13 mouse cellular contexts compared by ENCODE assay signal in the genomic region with DNA sequence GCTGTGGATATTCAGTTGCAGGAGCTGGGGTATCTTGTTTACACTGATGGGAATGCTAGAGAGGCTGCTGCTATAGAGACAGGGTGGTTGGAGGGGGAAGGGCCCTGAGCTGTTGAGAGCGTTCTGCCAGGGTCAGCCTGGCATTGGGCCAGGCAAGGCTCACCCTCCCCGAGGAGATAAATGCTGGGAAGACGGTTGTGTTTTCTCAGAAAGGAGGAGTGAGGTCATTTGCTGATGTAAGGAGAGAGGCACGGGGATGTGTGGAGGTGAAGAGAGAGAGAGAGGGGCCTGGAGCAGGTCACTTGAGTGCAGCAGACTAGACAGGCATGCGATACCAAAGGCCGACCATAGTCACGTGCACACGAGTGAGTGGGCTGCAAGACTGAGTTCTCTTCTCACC. TPM values are rescaled to one million over a fixed set of nuclear protein-coding genes. Genes with fewer than 3 reads are reported as not detected.
DNase-seq lines count a peak whose midpoint lies in the region; ATAC-seq lines count a peak whose summit lies in the region.
"Had no signal": no experiment of that assay in that cellular context is flagged by ENCODE, and none has a peak within 500 bp of the region (broad histone marks: within the 10 kb centered on the region; RNA-seq: fewer than 3 reads in every experiment).

No protein-coding gene starts in this region.

- no peaks in the 10 kb centered on the region for H3K36me3 ChIP-seq in lung, embryonic 15.5 days
- peaks cover 5% of the 10 kb centered on the region; the same call in 1 of the 2 replicates for H3K36me3 ChIP-seq in heart, embryonic 11.5 days (ENCODE audit: control insufficient read depth, insufficient read depth, low read length)

- no peaks in the 10 kb centered on the region for H3K27me3 ChIP-seq in lung, embryonic 15.5 days
- no peaks in the 10 kb centered on the region for H3K27me3 ChIP-seq in heart, embryonic 11.5 days (ENCODE audit: control insufficient read depth, insufficient read depth, low read length)
- H3K27me3 ChIP-seq: midbrain, embryonic 12.5 days had no signal

- no peak overlapping the region for H3K27ac ChIP-seq in lung, embryonic 15.5 days
- H3K27ac ChIP-seq in heart, embryonic 11.5 days (ENCODE audit: low read depth, low read length) = peak overlapping the region; percentile 90
- H3K27ac ChIP-seq: midbrain, embryonic 12.5 days had no signal

- H3K4me3 ChIP-seq in lung, embryonic 15.5 days = no peak overlapping the region
- no peak overlapping the region for H3K4me3 ChIP-seq in heart, embryonic 11.5 days (ENCODE audit: low read depth, low read length)
- H3K4me3 ChIP-seq: midbrain, embryonic 12.5 days had no signal

- H3K9me3 ChIP-seq in lung, embryonic 15.5 days = no peaks in the 10 kb centered on the region
- no peaks in the 10 kb centered on the region for H3K9me3 ChIP-seq in heart, embryonic 11.5 days (replicated peaks; ENCODE audit: control insufficient read depth, low read length)
- H3K9me3 ChIP-seq: midbrain, embryonic 12.5 days had no signal

- no peak overlapping the region for H3K4me2 ChIP-seq in lung, embryonic 15.5 days
- H3K4me2 ChIP-seq in heart, embryonic 11.5 days = peak overlapping the region; percentile 27
- H3K4me2 ChIP-seq: midbrain, embryonic 12.5 days had no signal

- no peak for ATAC-seq in cerebellum, adult (ENCODE audit: insufficient number of reproducible peaks, low FRiP score, low TSS enrichment)
- peak; percentile 57 for ATAC-seq in lung, embryonic 15.5 days (ENCODE audit: borderline replicate concordance, extremely low read depth, low FRiP score, low TSS enrichment)
- peak; percentile 88 for ATAC-seq in heart, embryonic 11.5 days (replicated peaks; ENCODE audit: insufficient number of reproducible peaks, low FRiP score, low TSS enrichment)

- DNase-seq in cerebellum, postnatal 25 days = peak; percentile 10
- DNase-seq in lung, postnatal 14 days = no peak
- DNase-seq in kidney, postnatal 14 days = peak; percentile 39
- DNase-seq in right cerebral cortex, adult 2 months (ENCODE audit: low spot score in 2 of 2) = no peak
- no peak for DNase-seq in layer of hippocampus, postnatal 25 days (ENCODE audit: extremely low spot score in 1 of 2, low spot score in 1 of 2)
- DNase-seq: spleen, adult 18-20 months had no signal

- peaks cover 6% of the 10 kb centered on the region for H3K4me1 ChIP-seq in lung, embryonic 15.5 days
- H3K4me1 ChIP-seq in heart, embryonic 11.5 days (ENCODE audit: control insufficient read depth, insufficient read depth, low read length) = peaks cover 16% of the 10 kb centered on the region

- H3K9ac ChIP-seq in lung, embryonic 15.5 days = no peak overlapping the region
- H3K9ac ChIP-seq in heart, embryonic 11.5 days (ENCODE audit: low read depth, low read length) = no peak overlapping the region
- H3K9ac ChIP-seq: midbrain, embryonic 12.5 days had no signal

- 18% methylated on average over 8 of the region's 8 CpGs for WGBS in lung, embryonic 15.5 days
- 19% methylated on average over 8 of the region's 8 CpGs for WGBS in heart, embryonic 11.5 days (ENCODE audit: insufficient replicate concordance)

RNA-seq across cellular contexts. Expression of a gene that starts 42.8 kb away (rescaled TPM):
- polyA plus RNA-seq in lung, embryonic 15.5 days (2015; fragmentation: Nextera tagmentation; extraction: Ambion mirVana) = 6.0 and 6.6 TPM in 2 replicates
- polyA plus RNA-seq in heart, embryonic 11.5 days (2014; fragmentation: Nextera tagmentation; extraction: Ambion mirVana) = 28.6 and 30.6 TPM in 2 replicates
- 10 to 100 TPM; 84.5 to 85.4 TPM for total RNA-seq in layer of hippocampus, postnatal 25 days (2021)

RNA-seq across cellular contexts. Expression of a gene that starts 58.4 kb away (rescaled TPM):
- polyA plus RNA-seq in lung, embryonic 15.5 days (2015; fragmentation: Nextera tagmentation; extraction: Ambion mirVana) = not detected in 2 replicates
- not detected in 2 replicates for polyA plus RNA-seq in heart, embryonic 11.5 days (2014; fragmentation: Nextera tagmentation; extraction: Ambion mirVana)
- under 1 TPM; 0.15 to 0.19 TPM for total RNA-seq in layer of hippocampus, postnatal 25 days (2021)
- polyA plus RNA-seq: C2C12; embryonic facial prominence, embryonic 11.5 days; gonadal fat pad, adult 2 months; midbrain, embryonic 12.5 days had no signal

Comparison
In these comparisons a context has a peak if more than half of its experiments do, and no peak if none do; other contexts are left out.
1. DNase-seq: peak in cerebellum, postnatal 25 days (2 of 2) and kidney, postnatal 14 days (single experiment); none in lung, postnatal 14 days (single experiment), right cerebral cortex, adult 2 months (0 of 2) and layer of hippocampus, postnatal 25 days (0 of 2).